Mouse (Mus musculus): ENCODE data around the gene Trim45. TPM values are rescaled to one million over a fixed set of nuclear protein-coding genes. Genes with fewer than 3 reads are reported as not detected.

The Trim45 gene
- total and polyA plus RNA-seq, 3 experiments, result 2.5 to 3.7 TPM; not detected in 1

- DNase-seq (ENCODE audit: low read depth, low spot score), result no peak
- no peaks in the 10 kb centered on the region; a peak in 3 of 4 replicates for H3K27me3 ChIP-seq (ENCODE audit: control insufficient read depth in 1 of 2, insufficient read depth in 2 of 2, low read length in 2 of 2)
- no peak overlapping the region for H3K4me3 ChIP-seq (ENCODE audit: control insufficient read depth in 1 of 2, insufficient read depth in 1 of 2, low read depth in 2 of 2, low read length in 2 of 2)
- H3K27ac ChIP-seq (ENCODE audit: control insufficient read depth, low read depth, low read length), result no peak overlapping the region
- no peaks in the 10 kb centered on the region for H3K79me2 ChIP-seq (ENCODE audit: control insufficient read depth, insufficient read depth, low read length, poor library complexity)
- no peaks in the 10 kb centered on the region for H3K4me1 ChIP-seq (ENCODE audit: control insufficient read depth in 1 of 2, insufficient read depth in 2 of 2, low read length in 2 of 2)
- H3K9me3 ChIP-seq (replicated peaks; ENCODE audit: insufficient read depth, low read length), result no peaks in the 10 kb centered on the region
- no peak for TF ChIP-seq MEF2A (IDR thresholded peaks at IDR 0.05; ENCODE audit: extremely low read depth, insufficient replicate concordance, low read depth, low read length, poor library complexity, severe bottlenecking)
- TF ChIP-seq ZKSCAN1 (IDR thresholded peaks at IDR 0.05; ENCODE audit: low read depth, low read length), result no peak
- no peak for TF ChIP-seq SIN3A (IDR thresholded peaks at IDR 0.05; ENCODE audit: low read length)
- no peak for TF ChIP-seq CHD1 (IDR thresholded peaks at IDR 0.05; ENCODE audit: low read depth, low read length)
- TF ChIP-seq GATA1 (IDR thresholded peaks at IDR 0.05; ENCODE audit: low read depth, low read length), result no peak
- no peak for TF ChIP-seq ZMIZ1 (IDR thresholded peaks at IDR 0.05; ENCODE audit: low read depth, low read length)
- no peak for TF ChIP-seq MYC (IDR thresholded peaks at IDR 0.05; ENCODE audit: low read depth, low read length)
- TF ChIP-seq TAL1 (IDR thresholded peaks at IDR 0.05; ENCODE audit: low read length), result no peak
- no peak for TF ChIP-seq CHD2 (IDR thresholded peaks at IDR 0.05; ENCODE audit: low read length)
- no peak for TF ChIP-seq ETS1 (IDR thresholded peaks at IDR 0.05; ENCODE audit: low read depth, low read length)
- TF ChIP-seq GABPA (IDR thresholded peaks at IDR 0.05; ENCODE audit: low read depth, low read length), result no peak
- no peak for TF ChIP-seq TCF12 (IDR thresholded peaks at IDR 0.05; ENCODE audit: low read depth, low read length)
- H3K36me3 ChIP-seq (ENCODE audit: control insufficient read depth in 1 of 2, insufficient read depth in 2 of 2, low read length in 2 of 2), result no peaks in the 10 kb centered on the region
- H3K9ac ChIP-seq (ENCODE audit: control insufficient read depth, low read depth, low read length, poor library complexity, severe bottlenecking), result no peak overlapping the region
Observed at GRCm38 (mm10) chr3:100881843-100882634, 40.0 kb upstream of the Trim45 start.

DNA sequence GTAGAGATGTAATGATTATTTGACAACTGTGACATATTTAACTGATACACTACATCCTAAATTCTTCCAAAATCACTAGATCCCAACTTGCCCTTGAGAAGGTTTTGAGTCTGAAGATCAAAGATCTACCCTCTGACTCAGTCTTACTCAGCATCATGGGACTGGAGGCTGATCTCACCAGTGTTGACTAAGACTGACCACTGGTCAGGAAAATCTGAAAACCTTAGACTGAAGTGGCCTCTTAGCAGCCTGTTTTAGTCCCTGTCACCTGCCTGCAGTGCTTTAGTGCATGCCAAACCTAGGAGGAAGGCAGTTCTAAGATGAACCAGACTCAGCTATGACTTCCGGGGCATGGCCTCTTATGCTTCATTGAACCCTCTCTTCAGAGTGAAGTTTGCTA, 32.8 kb upstream of the Trim45 start:
- Histone ChIP-seq H3K9me3 (replicated peaks; ENCODE audit: insufficient read depth, low read length) (no peaks in the 10 kb centered on the region), H3K27ac (ENCODE audit: control insufficient read depth, low read depth, low read length) (no peak overlapping the region), H3K27me3 (ENCODE audit: control insufficient read depth in 1 of 2, insufficient read depth in 2 of 2, low read length in 2 of 2) (no peaks in the 10 kb centered on the region; a peak in 1 of 4 replicates), H3K79me2 (ENCODE audit: control insufficient read depth, insufficient read depth, low read length, poor library complexity) (no peaks in the 10 kb centered on the region), H3K9ac (ENCODE audit: control insufficient read depth, low read depth, low read length, poor library complexity, severe bottlenecking) (no peak overlapping the region), H3K4me1 (ENCODE audit: control insufficient read depth in 1 of 2, insufficient read depth in 2 of 2, low read length in 2 of 2) (no peaks in the 10 kb centered on the region), H3K36me3 (ENCODE audit: control insufficient read depth in 1 of 2, insufficient read depth in 2 of 2, low read length in 2 of 2) (no peaks in the 10 kb centered on the region), H3K4me3 (ENCODE audit: control insufficient read depth in 1 of 2, insufficient read depth in 1 of 2, low read depth in 2 of 2, low read length in 2 of 2) (no peak overlapping the region)
- DNase-seq (ENCODE audit: low read depth, low spot score), result no peak
- TF ChIP-seq ETS1 (IDR thresholded peaks at IDR 0.05; ENCODE audit: low read depth, low read length) (no peak), ZKSCAN1 (IDR thresholded peaks at IDR 0.05; ENCODE audit: low read depth, low read length) (no peak), MYB (IDR thresholded peaks at IDR 0.05; ENCODE audit: low read depth, low read length) (no peak), ZNF384 (IDR thresholded peaks at IDR 0.05; ENCODE audit: low read depth, low read length) (no peak), JUND (IDR thresholded peaks at IDR 0.05; ENCODE audit: low read depth, low read length) (no peak), RAD21 (IDR thresholded peaks at IDR 0.05; ENCODE audit: low read depth, low read length) (no peak), TCF12 (IDR thresholded peaks at IDR 0.05; ENCODE audit: low read depth, low read length) (no peak), CHD2 (IDR thresholded peaks at IDR 0.05; ENCODE audit: low read length) (no peak), MAFK (IDR thresholded peaks at IDR 0.05; ENCODE audit: borderline replicate concordance, low read depth, low read length) (no peak), EP300 (IDR thresholded peaks at IDR 0.05; ENCODE audit: low read depth in 1 of 2, low read length in 2 of 2) (no peak), MEF2A (IDR thresholded peaks at IDR 0.05; ENCODE audit: extremely low read depth, insufficient replicate concordance, low read depth, low read length, poor library complexity, severe bottlenecking) (no peak), ZMIZ1 (IDR thresholded peaks at IDR 0.05; ENCODE audit: low read depth, low read length) (no peak), GATA1 (IDR thresholded peaks at IDR 0.05; ENCODE audit: low read depth, low read length) (no peak), BHLHE40 (IDR thresholded peaks at IDR 0.05; ENCODE audit: borderline replicate concordance, low read depth, low read length) (no peak), POLR2A (IDR thresholded peaks at IDR 0.05; ENCODE audit: control insufficient read depth in 1 of 2, insufficient read depth in 1 of 2, low read depth in 1 of 2, low read length in 2 of 2, poor library complexity in 1 of 2) (no peak)
